Mouse (Mus musculus): ENCODE measurements at regions not wholly inside any gene's neighbourhood (a gene's known extent, or its start where the extent isn't known, plus 50 kb on each side); places are given as distances from the start of the nearest gene placed in this dataset.

DNA sequence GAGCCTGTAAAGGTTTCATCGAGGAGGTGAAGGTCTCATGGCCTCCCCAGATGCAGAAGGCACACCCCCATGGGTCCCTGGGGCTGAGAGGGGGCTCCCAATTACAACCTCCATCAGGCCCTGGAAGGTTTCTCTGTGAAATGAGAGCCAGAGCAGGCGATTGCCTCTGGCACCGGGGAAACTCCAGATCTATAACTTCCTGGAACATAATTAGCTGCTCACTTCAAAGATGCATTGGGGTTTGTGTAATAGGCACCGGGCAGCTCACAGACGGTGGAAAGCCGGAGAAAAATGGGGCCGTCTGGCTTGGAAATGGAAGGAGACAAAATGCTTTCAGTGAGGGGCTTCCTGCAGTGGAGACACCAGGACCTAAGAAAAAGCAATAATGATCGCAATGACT lies 151.2 kb upstream of the Mvb12b start:
- DNase-seq, result no peak

DNA sequence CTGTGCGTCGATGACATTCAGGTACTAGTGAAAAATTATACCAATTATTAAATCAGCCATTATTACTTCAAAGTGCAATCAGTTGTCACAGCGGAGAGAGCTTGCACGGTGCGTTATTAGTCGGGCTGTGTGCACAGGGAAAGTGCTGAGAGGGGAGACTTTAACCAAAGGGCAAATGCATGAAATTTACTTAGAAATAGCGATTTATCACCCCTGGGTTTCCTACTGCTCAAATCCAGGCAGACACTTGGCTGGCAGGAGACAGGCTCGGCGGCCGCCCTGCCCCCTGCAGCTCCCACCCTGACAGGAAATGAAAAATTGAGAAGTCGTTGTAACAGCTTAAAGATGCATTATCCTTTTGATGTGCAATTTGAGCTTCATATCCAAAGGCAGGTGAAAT lies 145.5 kb upstream of the Mvb12b start:
- no peak for DNase-seq

DNA sequence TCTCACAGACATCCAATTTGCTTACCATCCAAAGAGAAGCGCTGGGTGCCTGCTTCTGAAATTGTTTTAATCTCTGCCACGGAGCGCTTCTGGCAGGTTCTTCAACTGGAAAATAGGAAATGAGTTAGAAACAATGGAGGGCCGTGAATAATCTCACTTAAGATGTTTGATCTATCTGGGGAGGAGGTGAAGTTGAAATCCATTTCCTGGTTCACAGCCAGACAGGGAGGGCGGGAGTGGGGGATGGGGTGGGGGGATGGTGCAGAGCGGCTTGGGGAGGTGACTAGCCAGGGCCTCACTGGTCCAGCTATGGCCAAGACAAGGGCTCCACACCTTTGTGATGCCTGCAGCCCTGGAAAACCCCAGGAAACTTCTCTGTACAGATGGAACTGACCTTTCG lies 143.7 kb upstream of the Mvb12b start:
- DNase-seq, result no peak

DNA sequence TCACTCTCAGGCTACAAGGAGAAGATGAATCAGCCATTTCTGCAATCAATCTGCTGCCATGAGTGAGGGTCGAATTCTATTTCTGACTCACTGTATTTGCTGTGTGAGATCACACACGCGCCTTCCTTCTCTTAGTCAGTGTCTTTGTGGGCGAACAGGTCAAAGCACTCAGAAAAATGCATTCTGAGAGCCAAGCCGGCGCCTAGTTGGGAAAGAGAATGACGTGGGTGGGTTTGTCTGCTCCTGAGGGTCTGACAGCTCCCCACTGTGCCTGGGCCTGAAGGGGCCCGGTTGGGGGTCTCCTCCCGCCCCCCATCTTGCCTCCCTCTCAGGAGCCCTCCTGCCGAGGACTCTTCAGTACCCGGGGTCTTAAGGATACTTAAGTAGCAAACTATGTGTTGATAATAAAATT lies 143.3 kb upstream of the Mvb12b start:
- DNase-seq, result no peak

DNA sequence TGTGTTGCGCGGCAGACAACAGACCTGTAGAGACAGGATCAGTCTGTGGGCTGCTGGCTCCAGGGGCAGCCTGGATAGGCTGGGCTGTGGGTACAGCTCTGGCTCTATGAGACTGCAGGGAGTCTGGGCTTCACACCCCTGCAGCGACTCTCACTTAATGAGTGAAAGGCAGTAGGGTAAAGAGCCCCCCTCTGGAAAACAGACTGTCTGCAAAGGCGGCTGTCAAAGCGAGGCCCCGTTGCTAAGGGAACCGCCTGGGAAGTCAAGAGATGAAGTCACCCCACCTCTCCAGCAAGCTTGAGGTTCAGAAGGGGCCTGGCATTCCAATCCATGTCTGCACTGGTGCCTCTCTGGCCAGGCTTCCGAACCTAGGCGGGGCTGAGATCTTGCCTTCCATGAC lies 139.7 kb upstream of the Mvb12b start:
- DNase-seq, result peak; percentile 60

DNA sequence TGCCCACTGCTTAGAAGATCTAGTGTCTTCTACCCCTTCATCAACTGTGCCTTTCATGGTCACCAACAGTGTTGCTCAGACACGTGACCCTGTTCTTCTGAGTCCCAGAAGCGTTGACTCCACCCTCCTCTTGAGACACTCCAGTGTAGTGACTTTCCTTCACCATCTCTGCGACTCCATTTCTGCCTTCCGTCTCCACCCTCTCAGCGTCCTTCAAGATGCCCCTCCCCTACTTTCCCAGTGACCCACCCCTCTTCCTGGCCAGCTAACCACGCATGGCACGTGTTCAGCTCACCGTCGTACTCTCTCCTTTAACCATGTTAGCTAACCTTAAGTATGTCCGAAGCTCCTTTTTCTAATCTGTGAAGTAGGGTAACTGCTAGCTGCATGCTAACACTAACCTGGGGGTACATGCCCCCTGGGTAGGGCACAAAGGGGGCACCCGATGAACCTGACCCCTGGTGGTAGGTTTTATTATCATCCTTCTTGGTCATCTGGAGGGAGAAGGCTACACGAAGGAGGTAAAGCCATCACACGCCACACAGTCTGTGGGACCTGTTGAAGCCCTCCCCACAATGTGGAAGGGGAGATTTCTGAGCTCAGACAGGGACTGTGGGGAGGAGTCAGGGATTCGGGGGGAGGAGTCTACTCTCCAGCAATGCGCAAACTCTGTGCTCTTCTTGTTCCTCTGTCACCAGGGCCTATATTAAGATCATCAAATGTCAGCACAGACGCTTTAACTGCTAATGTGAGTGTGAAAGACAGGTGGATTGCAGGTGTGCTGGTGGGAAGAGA lies 139.0 kb upstream of the Mvb12b start:
- DNase-seq, result no peak

DNA sequence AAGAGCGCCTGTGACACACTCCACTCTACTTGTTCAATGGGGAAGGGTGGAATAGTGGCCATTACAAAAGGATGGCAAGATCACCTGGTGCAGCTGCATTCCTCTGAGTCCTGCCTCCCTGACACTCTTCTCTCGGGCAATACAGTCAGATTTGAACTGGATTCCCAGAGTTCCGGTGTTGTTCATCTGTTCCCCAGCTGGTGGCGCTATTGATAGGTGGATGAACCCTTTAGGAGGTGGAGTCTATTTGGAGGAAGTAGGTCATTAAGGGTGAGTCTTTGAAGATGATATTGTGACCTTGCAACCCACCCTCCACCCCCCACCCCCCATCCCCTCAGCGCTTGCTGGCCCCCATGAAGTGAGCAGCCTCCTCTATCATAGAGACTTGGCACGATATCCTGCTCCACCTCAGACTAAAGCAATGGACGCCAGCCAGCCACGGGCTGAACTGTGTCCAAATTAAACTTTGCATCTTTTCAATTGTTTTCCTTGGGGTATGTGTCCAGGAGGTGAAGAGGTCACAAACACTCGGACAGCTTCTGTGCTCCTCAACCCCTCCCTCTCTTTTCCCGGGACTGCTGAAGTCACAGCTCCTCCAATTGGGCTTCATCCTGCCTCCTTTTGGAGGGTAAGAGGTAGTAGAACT lies 138.1 kb upstream of the Mvb12b start:
- no peak for DNase-seq

DNA sequence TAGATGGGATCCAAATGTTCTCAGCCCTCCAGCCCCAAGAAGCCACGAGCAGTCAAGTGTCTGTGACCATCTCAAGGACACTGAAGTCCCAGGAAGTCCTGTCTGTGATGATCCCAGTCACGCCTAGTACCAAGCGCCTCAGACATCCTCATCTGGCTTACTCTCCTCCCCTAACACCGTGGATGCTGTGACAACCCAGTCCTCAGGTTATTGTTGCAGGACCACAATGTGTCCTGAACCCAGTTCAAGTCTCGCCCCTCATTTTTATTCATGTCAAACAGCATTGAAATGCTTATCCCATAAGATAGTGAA lies 129.4 kb upstream of the Mvb12b start:
- no peak for DNase-seq

DNA sequence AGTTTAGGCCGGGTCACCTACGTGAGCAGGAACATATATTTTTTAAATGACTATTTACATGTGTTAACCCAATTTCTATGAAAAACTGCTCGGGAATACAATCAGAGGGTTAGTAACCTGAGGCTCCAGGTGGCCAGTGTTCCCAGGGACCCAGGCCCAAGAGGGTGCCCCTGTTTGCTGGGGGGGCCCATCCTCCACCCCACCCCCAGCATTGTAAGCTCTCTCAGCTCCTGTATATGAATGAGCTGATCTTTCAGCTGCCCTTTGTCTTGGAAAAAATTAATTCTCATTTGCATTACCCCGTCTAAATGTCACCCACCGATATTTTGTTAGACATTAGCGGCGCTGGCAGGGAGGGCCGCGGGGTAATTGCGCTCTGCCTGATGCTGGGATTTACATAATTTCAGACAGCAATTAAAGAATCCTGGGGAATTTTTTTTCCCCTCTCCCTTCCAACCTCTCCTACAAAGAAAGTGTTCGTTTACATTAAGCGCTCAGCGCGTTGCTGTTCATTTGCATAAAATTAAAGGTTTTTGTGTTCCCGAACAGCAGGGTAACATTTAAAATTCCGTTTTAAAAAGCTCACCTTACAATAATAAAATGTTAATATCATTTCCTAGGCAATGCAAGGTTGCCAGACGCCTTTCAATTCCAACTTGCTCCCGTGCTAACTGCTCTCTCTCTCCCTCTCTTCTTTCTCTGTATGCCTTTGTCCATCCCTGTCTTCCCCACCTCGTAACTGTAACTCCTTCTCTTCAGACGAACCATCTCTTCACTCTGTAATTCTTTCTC lies 128.8 kb upstream of the Mvb12b start:
- DNase-seq, result no peak

DNA sequence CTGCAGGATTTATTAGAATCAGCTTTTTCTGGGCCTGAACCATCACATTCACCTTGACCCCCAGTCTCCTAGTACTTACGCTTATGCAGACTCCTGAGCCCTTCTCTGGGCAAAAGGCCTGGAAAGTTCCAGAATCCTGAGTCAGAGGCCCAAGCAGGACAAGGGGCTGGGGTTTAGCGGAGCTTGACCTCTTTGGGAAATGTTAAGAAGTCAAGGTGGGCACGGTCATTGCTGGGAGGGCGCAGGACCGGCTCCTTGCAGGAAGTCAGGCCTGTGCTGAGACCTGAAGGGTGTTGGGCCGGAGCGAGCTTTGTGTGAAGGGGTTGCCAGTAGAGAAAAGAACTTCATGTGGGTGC lies 127.9 kb upstream of the Mvb12b start:
- no peak for DNase-seq

DNA sequence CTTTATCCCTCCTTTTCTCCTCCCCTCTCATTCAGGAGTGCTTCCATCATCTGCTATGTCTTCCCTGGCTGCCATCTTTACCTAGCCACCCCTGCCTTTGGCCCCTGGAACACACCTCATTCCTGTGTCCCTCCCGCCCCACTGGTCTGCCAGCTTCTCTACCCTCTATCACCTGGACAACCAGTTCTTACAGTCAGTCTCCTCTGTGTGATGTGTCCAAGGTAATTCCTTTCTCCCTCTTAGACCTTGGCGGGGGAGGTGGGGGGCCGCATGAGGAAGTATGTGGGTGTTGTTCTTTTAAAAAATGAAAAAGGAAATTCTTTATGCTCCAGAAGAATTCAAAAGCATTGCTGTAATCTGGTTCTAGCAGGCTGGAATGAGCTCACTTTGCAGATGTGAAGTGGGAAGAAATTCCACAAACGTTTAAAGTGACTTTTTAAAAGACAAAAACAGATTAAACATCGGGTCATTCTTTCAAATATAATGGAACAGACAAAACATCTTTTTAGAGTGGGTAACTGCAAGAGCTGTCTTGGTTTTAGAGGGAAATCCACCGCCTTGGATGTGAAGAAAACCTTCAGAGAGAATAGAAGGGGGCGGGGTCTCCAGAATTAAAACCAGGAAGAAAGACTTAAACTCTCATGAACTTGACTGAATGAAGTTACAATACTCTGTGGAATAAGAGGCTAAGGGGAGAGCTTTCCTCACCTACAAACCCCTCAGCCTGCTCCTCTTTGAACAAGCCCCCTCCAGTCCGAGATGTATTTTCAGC lies 127.3 kb upstream of the Mvb12b start:
- no peak for DNase-seq

DNA sequence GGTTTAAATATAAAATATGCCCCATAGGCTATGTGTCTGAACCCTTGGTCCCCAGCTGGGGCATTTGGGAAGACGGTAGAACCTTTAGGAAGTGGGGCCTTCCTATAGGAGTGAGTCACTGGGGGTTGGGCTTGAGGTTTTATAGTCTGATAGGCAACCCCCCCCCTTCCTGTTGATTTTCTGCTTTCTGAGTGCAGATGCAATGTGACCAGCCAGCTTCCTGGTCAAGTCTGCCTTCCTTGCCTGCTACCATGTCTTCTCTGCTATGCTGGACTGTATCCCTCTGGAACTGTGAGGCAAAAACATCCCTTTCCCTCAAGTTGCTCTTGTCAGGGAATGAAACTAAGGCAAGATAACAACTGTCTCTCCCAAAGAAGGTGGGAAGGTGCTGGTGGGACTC lies 122.4 kb upstream of the Mvb12b start:
- no peak for DNase-seq

DNA sequence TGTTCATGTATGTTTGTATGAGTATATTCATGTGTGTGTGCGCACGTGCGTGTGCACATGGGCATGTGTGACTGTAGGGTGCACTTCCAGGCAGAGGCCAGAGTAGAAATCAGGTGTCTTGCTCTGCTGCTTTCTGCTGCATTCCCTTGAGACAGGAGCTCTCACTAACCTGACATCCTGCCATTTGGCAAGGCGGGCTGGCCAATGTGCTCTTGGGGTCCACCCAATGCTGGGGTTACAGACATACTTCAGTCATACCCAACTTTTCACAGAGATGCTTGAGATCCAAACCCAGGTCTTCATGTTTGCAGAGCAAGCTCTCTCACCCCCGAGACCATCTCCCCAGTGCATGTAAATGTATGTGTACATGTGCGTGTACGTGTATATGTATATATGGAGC lies 120.2 kb upstream of the Mvb12b start:
- no peak for DNase-seq

DNA sequence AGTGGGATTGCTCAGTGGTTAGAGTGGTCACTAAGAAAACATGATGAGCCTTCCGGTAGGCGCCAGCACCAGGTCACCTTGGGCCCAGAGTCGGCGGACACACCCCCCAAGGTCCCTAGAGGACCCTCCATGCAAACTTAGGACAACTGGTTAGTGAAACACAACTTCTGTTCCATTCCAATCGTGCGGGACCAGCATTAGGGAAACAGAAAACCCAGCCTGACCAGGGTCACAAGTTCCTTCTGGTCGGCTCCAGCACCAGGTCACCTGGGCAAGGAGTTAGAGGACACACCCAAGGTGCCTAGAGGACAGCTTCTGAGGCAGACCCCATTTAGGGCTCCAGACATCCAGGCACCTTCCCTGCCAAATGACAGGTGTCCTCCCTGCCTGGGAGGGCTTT lies 109.4 kb upstream of the Mvb12b start:
- DNase-seq, result no peak

DNA sequence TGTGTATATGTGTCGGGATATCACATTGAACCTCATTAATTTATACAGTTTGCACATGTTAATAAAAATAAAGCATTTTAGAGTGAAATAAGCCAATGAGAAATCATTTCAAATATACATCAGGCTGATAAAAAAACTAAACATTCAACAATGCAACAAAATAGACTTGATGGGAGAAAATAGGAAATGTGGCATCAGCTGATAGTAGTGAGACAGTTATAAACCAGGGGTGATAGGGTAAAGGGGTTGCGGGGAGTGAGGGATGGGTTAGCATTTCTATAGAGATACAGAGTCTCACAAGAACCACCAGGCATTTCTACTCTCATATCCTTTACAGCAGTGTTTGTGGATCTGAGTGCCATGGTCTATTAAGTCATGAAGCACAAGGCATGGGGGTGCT lies 108.6 kb upstream of the Mvb12b start:
- DNase-seq, result no peak

DNA sequence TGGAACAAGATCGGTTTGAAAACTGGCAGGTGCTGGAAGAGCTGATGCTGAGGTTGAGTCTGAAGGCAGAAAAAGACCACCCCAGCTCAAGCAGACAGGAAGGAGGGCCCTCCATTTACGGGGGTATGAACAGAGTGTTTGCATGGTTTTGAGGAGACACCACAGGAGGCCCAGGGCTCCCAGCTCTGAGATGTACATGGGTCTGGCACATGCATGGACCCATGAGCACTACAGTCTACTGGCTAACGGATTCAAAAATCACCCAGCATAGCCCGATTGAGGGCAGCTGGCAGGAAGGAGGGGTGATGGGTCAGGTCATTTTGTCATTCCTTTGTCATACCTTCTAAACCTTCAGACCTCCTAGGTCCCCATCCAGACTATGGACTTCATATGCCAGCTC lies 103.6 kb upstream of the Mvb12b start:
- no peak for DNase-seq

DNA sequence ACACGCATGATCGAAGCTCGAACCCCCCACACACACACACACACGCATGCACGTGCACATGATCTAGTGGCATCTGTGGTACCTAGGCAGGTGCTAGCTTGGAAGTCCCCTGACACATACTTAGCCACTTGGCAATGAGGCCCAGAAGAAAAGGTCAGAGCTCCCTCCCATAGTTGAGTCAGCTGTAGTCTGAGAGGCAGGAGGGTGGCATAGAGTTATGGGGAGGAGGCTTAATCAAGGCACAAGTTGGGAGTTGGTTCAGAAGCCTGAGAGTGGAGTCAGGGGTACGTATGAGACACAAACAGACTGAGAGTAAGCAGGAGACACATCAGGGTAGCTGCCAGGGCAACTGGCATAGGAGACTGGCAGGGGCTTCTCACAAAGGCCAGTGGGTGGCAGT lies 103.0 kb upstream of the Mvb12b start:
- DNase-seq, result no peak

DNA sequence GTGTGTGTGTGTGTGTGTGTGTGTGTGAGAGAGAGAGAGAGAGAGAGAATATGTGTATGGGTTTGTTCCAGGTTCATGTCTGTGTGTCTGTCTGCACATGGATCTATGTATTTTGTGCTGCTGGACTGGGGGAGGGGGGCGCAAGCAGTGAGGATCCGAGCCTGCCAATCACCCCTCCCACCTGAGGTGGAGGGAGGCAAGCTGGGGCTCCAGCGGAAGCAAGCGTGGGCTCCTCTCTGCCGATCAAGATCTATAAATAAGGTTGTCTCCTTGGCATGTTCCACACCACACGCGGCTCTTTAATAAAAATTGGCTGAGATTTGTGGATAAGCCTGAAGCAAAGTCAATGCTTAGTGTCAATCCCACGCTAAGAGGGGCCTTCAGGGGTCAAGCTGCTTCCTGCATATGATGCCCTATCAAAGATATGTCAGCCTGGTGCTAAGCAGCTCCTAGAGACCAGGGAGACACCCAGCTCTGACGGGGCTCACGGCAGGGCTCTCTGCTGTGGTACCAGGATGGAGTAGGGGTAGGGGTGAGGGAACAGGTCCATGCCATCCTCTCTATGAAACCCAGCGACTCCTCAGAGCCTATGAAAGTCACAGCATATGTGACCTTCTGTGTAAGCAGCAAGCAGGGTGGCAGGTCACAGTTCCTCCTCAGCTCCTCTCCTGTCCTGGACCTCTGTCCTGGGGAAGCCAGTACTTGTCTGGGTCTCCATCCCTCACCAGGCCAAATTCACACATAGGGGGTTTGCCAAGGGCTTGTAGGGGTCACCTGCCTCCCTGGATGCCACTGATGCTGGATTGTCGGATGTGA lies 102.0 kb upstream of the Mvb12b start:
- DNase-seq, result no peak

DNA sequence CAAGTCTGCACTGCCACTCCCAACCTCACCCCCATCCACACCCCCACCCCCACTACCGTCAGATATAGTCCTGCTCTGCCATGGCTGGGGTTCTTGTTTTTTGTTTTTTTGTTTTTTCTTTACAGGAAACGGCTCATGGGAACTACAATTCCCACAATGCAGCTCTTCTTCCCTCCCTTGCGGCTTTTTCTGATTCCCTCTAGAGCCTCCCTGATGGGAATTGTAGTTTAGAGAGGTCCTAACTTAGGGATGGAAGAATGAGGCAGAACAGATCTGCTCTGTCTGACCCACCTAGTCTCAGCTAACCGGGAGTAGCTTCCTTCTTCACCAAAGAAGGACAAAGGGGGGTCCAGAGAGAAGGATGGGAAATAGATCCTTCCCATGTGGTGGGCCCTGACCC lies 98.7 kb upstream of the Mvb12b start:
- DNase-seq, result peak; percentile 67

DNA sequence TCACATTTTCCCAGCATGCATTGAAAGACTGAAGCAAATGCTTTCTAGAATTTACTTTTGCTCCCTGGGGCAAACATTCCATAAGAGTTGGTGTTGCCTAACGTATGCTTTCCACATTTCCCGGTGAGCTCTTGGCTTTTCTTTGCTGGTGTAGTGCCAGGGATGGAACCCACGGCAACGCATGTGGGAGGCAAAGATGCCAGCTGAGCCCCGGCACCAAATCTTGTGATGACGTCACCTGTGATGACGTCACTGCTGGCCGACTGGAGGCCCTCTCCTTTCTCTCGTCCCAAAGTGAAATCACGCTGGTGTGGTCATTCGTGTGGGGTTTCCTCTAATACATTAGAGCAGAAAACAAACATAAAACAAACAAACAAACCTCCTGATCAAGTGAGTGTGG lies 97.6 kb upstream of the Mvb12b start:
- DNase-seq, result no peak

DNA sequence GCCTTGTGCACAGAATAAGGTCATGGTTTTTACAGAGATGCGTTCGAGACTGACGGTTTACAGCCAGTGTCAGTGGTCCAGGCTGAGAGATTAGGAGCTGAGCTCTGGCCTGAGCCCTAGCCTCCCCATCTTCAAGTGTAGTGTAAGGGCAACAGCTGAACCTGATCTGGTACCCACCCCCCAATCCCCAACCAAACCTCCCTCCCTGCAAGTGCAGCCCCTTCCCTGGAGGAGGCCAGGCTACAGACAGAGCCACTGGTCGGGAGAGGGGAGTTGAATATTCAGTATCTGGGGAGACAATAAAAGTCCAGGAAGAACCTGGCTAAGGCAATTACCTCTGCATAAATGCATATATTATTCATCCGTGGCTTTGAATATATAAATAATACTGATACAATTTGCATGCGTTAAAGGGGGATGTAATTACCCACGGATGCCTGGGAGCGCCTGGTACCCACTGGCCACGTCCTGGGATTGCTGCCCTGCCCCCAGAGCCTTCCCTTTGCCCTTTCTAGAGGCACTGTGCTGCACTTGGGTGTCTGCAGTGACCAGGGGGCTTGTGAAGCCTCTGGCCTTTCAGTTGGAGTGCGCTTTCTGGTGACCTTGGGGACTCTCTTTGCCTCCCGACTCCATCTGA lies 95.5 kb upstream of the Mvb12b start:
- DNase-seq, result no peak

DNA sequence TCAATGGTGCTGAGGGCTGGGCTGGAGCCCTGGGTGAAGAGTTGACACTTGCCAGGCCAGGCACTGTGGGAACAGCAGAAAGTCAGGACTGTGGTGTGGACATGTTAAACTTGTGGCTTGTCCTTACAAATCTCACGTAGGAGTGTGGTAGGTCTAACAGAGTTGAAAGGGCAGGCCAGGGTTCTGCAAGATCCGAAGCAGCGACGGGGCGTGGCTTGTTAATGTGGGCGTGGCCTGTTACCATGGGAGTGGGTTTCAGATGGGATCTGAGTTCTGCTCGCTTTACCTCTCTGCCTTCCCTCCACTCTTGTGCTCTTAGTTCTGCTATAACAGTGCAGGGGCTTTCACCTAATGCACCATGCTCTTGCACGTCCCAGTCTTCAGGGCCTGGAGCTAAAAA lies 94.2 kb upstream of the Mvb12b start:
- no peak for DNase-seq

Data from embryo, embryonic 11 days (tissue).